Mouse (Mus musculus) olfactory bulb, adult 2 months (tissue): ENCODE results near the gene Ap5s1. TPM values are rescaled to one million over a fixed set of nuclear protein-coding genes. Genes with fewer than 3 reads are reported as not detected.
A peak's percentile ranks its signal among the peaks of the same experiment; 100 is the strongest.

Experiments used
- H3K27ac ChIP-seq: fragments of 200-500 bp; 2 replicates; pipeline ENCODE4 v1.5.1; 2012; ENCODE audit warnings: low read depth, low read length; ENCODE audit not compliant: insufficient read depth
- H3K4me1 ChIP-seq: fragments of 200-500 bp; 2 replicates; pipeline ENCODE4 v1.6.1; 2012; ENCODE audit warnings: low read length; ENCODE audit not compliant: control insufficient read depth, insufficient read depth
- H3K4me3 ChIP-seq: fragments of 200-500 bp; 2 replicates; pipeline ENCODE4 v1.5.1; 2012; ENCODE audit warnings: mild to moderate bottlenecking, low read depth, low read length, moderate library complexity; ENCODE audit not compliant: insufficient read depth
- CTCF ChIP-seq: fragments of 200-500 bp; IDR thresholded peaks from 2 replicates; pipeline ENCODE4 v1.5.1; 2012; ENCODE audit warnings: low read depth, mild to moderate bottlenecking, low read length, moderate library complexity; ENCODE audit not compliant: insufficient read depth
- POLR2A ChIP-seq: fragments of 200-500 bp; IDR thresholded peaks from 2 replicates; pipeline ENCODE4 v1.6.1; 2012; ENCODE audit warnings: mild to moderate bottlenecking, low read depth, low read length, moderate library complexity; ENCODE audit not compliant: insufficient read depth
- WGBS: fragments of 180-500 bp; shearing (Covaris S2); methylation state at CpG from one replicate; pipeline ENCODE4 v1.1.7; 2018; 5-methylcytosine and 5-hydroxymethylcytosine counted together
- polyA plus RNA-seq: library from polyadenylated mRNA; stranded (reverse); fragments of >200 nt; gene quantifications from 2 replicates; pipeline ENCODE4 v1.2.4, GENCODE M21; 2012; ENCODE audit warnings: low replicate concordance; ENCODE audit not compliant: missing spikeins, insufficient read depth, insufficient read length

The Ap5s1 gene
- polyA plus RNA-seq, 1 experiment = not detected

GRCm38 (mm10) chr2:131186343-131186742 lies 20.5 kb upstream of the Ap5s1 start:
- peak overlapping the region; percentile 89 for H3K4me3 ChIP-seq
- no peak for TF ChIP-seq CTCF
- no peak for TF ChIP-seq POLR2A
- no peak overlapping the region for H3K27ac ChIP-seq
- H3K4me1 ChIP-seq = peaks cover 8% of the 10 kb centered on the region
- 3% methylated on average over 14 of the region's 14 CpGs for WGBS

- TF ChIP-seq CTCF (0 out of 2 replicates have a peak, but pooled peaks have one; percentile 8), POLR2A (peak; percentile 46)
- peaks cover 8% of the 10 kb centered on the region for H3K4me1 ChIP-seq
- H3K27ac ChIP-seq = no peak within 1 kb of the TSS
- peak within 1 kb of the TSS; percentile 89 for H3K4me3 ChIP-seq
- 2% methylated on average over 41 of the region's 43 CpGs for WGBS
Observed at GRCm38 (mm10) chr2:131186771-131187601, 19.9 kb upstream of the Ap5s1 start, which contains the start of the genes Cdc25b and Spef1. Gene Cdc25b (plus strand): TSS chr2:131186949. Gene Spef1 (minus strand): TSS chr2:131187282.

GRCm38 (mm10) chr2:131187602-131187922 lies 19.3 kb upstream of the Ap5s1 start:
- 48% methylated on average over 3 of the region's 3 CpGs for WGBS
- 0 out of 2 replicates have a peak overlapping the region, but pooled peaks have one; percentile 89 for H3K4me3 ChIP-seq
- peaks cover 8% of the 10 kb centered on the region for H3K4me1 ChIP-seq
- no peak overlapping the region for H3K27ac ChIP-seq
- no peak for TF ChIP-seq POLR2A
- no peak for TF ChIP-seq CTCF

- no peak overlapping the region for H3K27ac ChIP-seq
- TF ChIP-seq POLR2A = no peak
- TF ChIP-seq CTCF = no peak
- 96% methylated on average over 5 of the region's 5 CpGs for whole genome bisulfite sequencing
- no peak overlapping the region for H3K4me3 ChIP-seq
- peaks cover 8% of the 10 kb centered on the region for H3K4me1 ChIP-seq
Observed at GRCm38 (mm10) chr2:131188311-131188710, 18.6 kb upstream of the Ap5s1 start.

GRCm38 (mm10) chr2:131189521-131190309 lies 17.2 kb upstream of the Ap5s1 start:
- TF ChIP-seq CTCF (no peak), POLR2A (no peak)
- WGBS = 65% methylated on average over 5 of the region's 5 CpGs
- Histone ChIP-seq H3K4me3 (no peak overlapping the region), H3K27ac (no peak overlapping the region), H3K4me1 (peaks cover 8% of the 10 kb centered on the region)

GRCm38 (mm10) chr2:131190344-131191004 lies 16.4 kb upstream of the Ap5s1 start:
- 74% methylated on average over 10 of the region's 10 CpGs for WGBS
- TF ChIP-seq POLR2A (no peak), CTCF (no peak)
- H3K4me1 ChIP-seq = peaks cover 8% of the 10 kb centered on the region
- H3K4me3 ChIP-seq = no peak overlapping the region
- H3K27ac ChIP-seq = no peak overlapping the region

GRCm38 (mm10) chr2:131191005-131191390 lies 15.9 kb upstream of the Ap5s1 start:
- Histone ChIP-seq H3K27ac (no peak overlapping the region), H3K4me1 (peaks cover 8% of the 10 kb centered on the region), H3K4me3 (no peak overlapping the region)
- WGBS = 81% methylated on average over 7 of the region's 7 CpGs
- TF ChIP-seq CTCF = no peak
- TF ChIP-seq POLR2A = no peak

GRCm38 (mm10) chr2:131196606-131197316 lies 10.1 kb upstream of the Ap5s1 start:
- H3K4me3 ChIP-seq = no peak overlapping the region
- TF ChIP-seq CTCF = no peak
- no peak for TF ChIP-seq POLR2A
- 93% methylated on average over 16 of the region's 16 CpGs for WGBS
- H3K27ac ChIP-seq = no peak overlapping the region
- no peaks in the 10 kb centered on the region for H3K4me1 ChIP-seq

GRCm38 (mm10) chr2:131200710-131201109 lies 6.2 kb upstream of the Ap5s1 start:
- TF ChIP-seq POLR2A = no peak
- no peak for TF ChIP-seq CTCF
- H3K4me1 ChIP-seq = peaks cover 5% of the 10 kb centered on the region
- no peak overlapping the region for H3K4me3 ChIP-seq
- 83% methylated on average over 2 of the region's 2 CpGs for WGBS
- no peak overlapping the region for H3K27ac ChIP-seq
